Mouse (Mus musculus): ENCODE data around the gene Susd4. TPM values are rescaled to one million over a fixed set of nuclear protein-coding genes. Genes with fewer than 3 reads are reported as not detected.

Susd4 gene
- total and polyA plus RNA-seq, 3 experiments, result not detected

GRCm38 (mm10) chr1:182823723-182824421 is 60.2 kb downstream of the Susd4 start:
- TF ChIP-seq GATA2 (IDR thresholded peaks at IDR 0.05; ENCODE audit: borderline replicate concordance, low read depth, low read length) (no peak), GATA1 (IDR thresholded peaks at IDR 0.05; ENCODE audit: borderline replicate concordance, low read length) (no peak), POLR2AphosphoS5 (IDR thresholded peaks at IDR 0.05; ENCODE audit: insufficient replicate concordance, low read depth, low read length) (no peak), TAL1 (conservative IDR thresholded peaks at IDR 0.05; ENCODE audit: low read depth, low read length) (no peak), CTCF (IDR thresholded peaks at IDR 0.05; ENCODE audit: low read depth, low read length) (no peak)
- DNase-seq (ENCODE audit: low spot score) (no peak), ATAC-seq (ENCODE audit: extremely low read depth, insufficient number of reproducible peaks, low FRiP score, poor library complexity, severe bottlenecking) (no peak)
- no peaks in the 10 kb centered on the region for H3K27me3 ChIP-seq (ENCODE audit: insufficient read depth, low read length)
- no peaks in the 10 kb centered on the region for H3K36me3 ChIP-seq (replicated peaks)
- peaks cover 73% of the 10 kb centered on the region for H3K9me3 ChIP-seq (replicated peaks)
- no peaks in the 10 kb centered on the region for H3K4me1 ChIP-seq (ENCODE audit: insufficient read depth, low read depth, low read length)
- no peak overlapping the region for H3K4me3 ChIP-seq (ENCODE audit: low read depth, low read length)

GRCm38 (mm10) chr1:182826557-182826956 is 62.9 kb downstream of the Susd4 start:
- TF ChIP-seq POLR2AphosphoS5 (IDR thresholded peaks at IDR 0.05; ENCODE audit: insufficient replicate concordance, low read depth, low read length), result no peak
- TF ChIP-seq TAL1 (conservative IDR thresholded peaks at IDR 0.05; ENCODE audit: low read depth, low read length), result no peak
- no peak for TF ChIP-seq CTCF (IDR thresholded peaks at IDR 0.05; ENCODE audit: low read depth, low read length)
- no peak for TF ChIP-seq GATA2 (IDR thresholded peaks at IDR 0.05; ENCODE audit: borderline replicate concordance, low read depth, low read length)
- Histone ChIP-seq H3K9me3 (replicated peaks) (peaks cover 74% of the 10 kb centered on the region), H3K27me3 (ENCODE audit: insufficient read depth, low read length) (no peaks in the 10 kb centered on the region), H3K4me3 (ENCODE audit: low read depth, low read length) (no peak overlapping the region), H3K36me3 (replicated peaks) (no peaks in the 10 kb centered on the region), H3K4me1 (ENCODE audit: insufficient read depth, low read depth, low read length) (no peaks in the 10 kb centered on the region)
- ATAC-seq (ENCODE audit: extremely low read depth, insufficient number of reproducible peaks, low FRiP score, poor library complexity, severe bottlenecking), result no peak
- no peak for DNase-seq (ENCODE audit: low spot score)

GRCm38 (mm10) chr1:182838061-182838460 is 74.4 kb downstream of the Susd4 start:
- peaks cover 85% of the 10 kb centered on the region for H3K9me3 ChIP-seq (replicated peaks)
- no peaks in the 10 kb centered on the region for H3K36me3 ChIP-seq (replicated peaks)
- ATAC-seq (ENCODE audit: extremely low read depth, insufficient number of reproducible peaks, low FRiP score, poor library complexity, severe bottlenecking), result no peak
- no peak for DNase-seq (ENCODE audit: low spot score)
- H3K4me3 ChIP-seq (ENCODE audit: low read depth, low read length), result no peak overlapping the region
- no peaks in the 10 kb centered on the region for H3K27me3 ChIP-seq (ENCODE audit: insufficient read depth, low read length)
- H3K4me1 ChIP-seq (ENCODE audit: insufficient read depth, low read depth, low read length), result no peaks in the 10 kb centered on the region
- TF ChIP-seq CTCF (IDR thresholded peaks at IDR 0.05; ENCODE audit: low read depth, low read length) (no peak), POLR2AphosphoS5 (IDR thresholded peaks at IDR 0.05; ENCODE audit: insufficient replicate concordance, low read depth, low read length) (no peak), GATA1 (IDR thresholded peaks at IDR 0.05; ENCODE audit: borderline replicate concordance, low read length) (no peak), TAL1 (conservative IDR thresholded peaks at IDR 0.05; ENCODE audit: low read depth, low read length) (no peak), GATA2 (IDR thresholded peaks at IDR 0.05; ENCODE audit: borderline replicate concordance, low read depth, low read length) (no peak)

GRCm38 (mm10) chr1:182839332-182839929 is 75.8 kb downstream of the Susd4 start:
- TF ChIP-seq TAL1 (conservative IDR thresholded peaks at IDR 0.05; ENCODE audit: low read depth, low read length), result no peak
- no peak for TF ChIP-seq GATA1 (IDR thresholded peaks at IDR 0.05; ENCODE audit: borderline replicate concordance, low read length)
- no peak for TF ChIP-seq GATA2 (IDR thresholded peaks at IDR 0.05; ENCODE audit: borderline replicate concordance, low read depth, low read length)
- no peak for TF ChIP-seq POLR2AphosphoS5 (IDR thresholded peaks at IDR 0.05; ENCODE audit: insufficient replicate concordance, low read depth, low read length)
- no peak for TF ChIP-seq CTCF (IDR thresholded peaks at IDR 0.05; ENCODE audit: low read depth, low read length)
- H3K27me3 ChIP-seq (ENCODE audit: insufficient read depth, low read length), result no peaks in the 10 kb centered on the region
- no peak overlapping the region for H3K4me3 ChIP-seq (ENCODE audit: low read depth, low read length)
- ATAC-seq (ENCODE audit: extremely low read depth, insufficient number of reproducible peaks, low FRiP score, poor library complexity, severe bottlenecking) (no peak), DNase-seq (ENCODE audit: low spot score) (no peak)
- H3K36me3 ChIP-seq (replicated peaks), result no peaks in the 10 kb centered on the region
- H3K9me3 ChIP-seq (replicated peaks), result peaks cover 80% of the 10 kb centered on the region
- no peaks in the 10 kb centered on the region for H3K4me1 ChIP-seq (ENCODE audit: insufficient read depth, low read depth, low read length)

- H3K4me1 ChIP-seq (ENCODE audit: insufficient read depth, low read depth, low read length), result no peaks in the 10 kb centered on the region
- DNase-seq (ENCODE audit: low spot score) (no peak), ATAC-seq (ENCODE audit: extremely low read depth, insufficient number of reproducible peaks, low FRiP score, poor library complexity, severe bottlenecking) (no peak)
- H3K27me3 ChIP-seq (ENCODE audit: insufficient read depth, low read length), result no peaks in the 10 kb centered on the region
- no peak overlapping the region for H3K4me3 ChIP-seq (ENCODE audit: low read depth, low read length)
- H3K36me3 ChIP-seq (replicated peaks), result no peaks in the 10 kb centered on the region
- TF ChIP-seq TAL1 (conservative IDR thresholded peaks at IDR 0.05; ENCODE audit: low read depth, low read length) (no peak), POLR2AphosphoS5 (IDR thresholded peaks at IDR 0.05; ENCODE audit: insufficient replicate concordance, low read depth, low read length) (no peak), GATA2 (IDR thresholded peaks at IDR 0.05; ENCODE audit: borderline replicate concordance, low read depth, low read length) (no peak), CTCF (IDR thresholded peaks at IDR 0.05; ENCODE audit: low read depth, low read length) (no peak), GATA1 (IDR thresholded peaks at IDR 0.05; ENCODE audit: borderline replicate concordance, low read length) (no peak)
- H3K9me3 ChIP-seq (replicated peaks), result peaks cover 77% of the 10 kb centered on the region
These were observed 76.4 kb downstream of the Susd4 start for GRCm38 (mm10) chr1:182840011-182840410.

- Histone ChIP-seq H3K9me3 (replicated peaks) (peaks cover 75% of the 10 kb centered on the region), H3K36me3 (replicated peaks) (no peaks in the 10 kb centered on the region), H3K4me1 (ENCODE audit: insufficient read depth, low read depth, low read length) (no peaks in the 10 kb centered on the region), H3K4me3 (ENCODE audit: low read depth, low read length) (no peak overlapping the region), H3K27me3 (ENCODE audit: insufficient read depth, low read length) (no peaks in the 10 kb centered on the region)
- no peak for TF ChIP-seq GATA2 (IDR thresholded peaks at IDR 0.05; ENCODE audit: borderline replicate concordance, low read depth, low read length)
- TF ChIP-seq POLR2AphosphoS5 (IDR thresholded peaks at IDR 0.05; ENCODE audit: insufficient replicate concordance, low read depth, low read length), result no peak
- no peak for TF ChIP-seq GATA1 (IDR thresholded peaks at IDR 0.05; ENCODE audit: borderline replicate concordance, low read length)
- TF ChIP-seq TAL1 (conservative IDR thresholded peaks at IDR 0.05; ENCODE audit: low read depth, low read length), result no peak
- no peak for TF ChIP-seq CTCF (IDR thresholded peaks at IDR 0.05; ENCODE audit: low read depth, low read length)
- ATAC-seq (ENCODE audit: extremely low read depth, insufficient number of reproducible peaks, low FRiP score, poor library complexity, severe bottlenecking) (no peak), DNase-seq (ENCODE audit: low spot score) (no peak)
These were observed 76.9 kb downstream of the Susd4 start for GRCm38 (mm10) chr1:182840606-182841005.

Data from G1E (cell line).